ENCODE assay signal across 23 mouse cellular contexts in the genomic region with DNA sequence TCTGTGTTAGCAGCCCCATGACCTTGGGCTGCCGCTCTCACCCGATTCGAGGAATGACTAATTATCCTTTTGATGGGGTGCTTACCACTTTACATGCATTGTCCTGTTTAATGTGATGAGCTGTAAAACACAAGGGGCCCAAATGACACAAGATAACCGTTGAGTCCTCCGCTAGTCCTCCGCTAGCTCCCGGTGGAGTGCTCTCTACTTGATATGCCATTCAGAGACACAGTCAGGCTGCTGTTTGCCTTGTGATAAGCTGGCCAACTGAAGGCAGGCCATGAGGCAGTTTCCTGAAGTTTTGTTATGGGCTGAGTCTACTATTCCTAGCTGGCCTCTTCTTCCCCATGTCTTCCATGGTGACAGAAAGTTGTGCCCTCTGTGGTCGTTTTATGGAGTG.
A peak's percentile ranks its signal among the peaks of the same experiment; 100 is the strongest.
DNase-seq lines count a peak whose midpoint lies in the region; ATAC-seq and TF ChIP-seq lines count a peak whose summit lies in the region.
"Had no signal": no experiment of that assay in that cellular context is flagged by ENCODE, and none has a peak within 500 bp of the region (broad histone marks: within the 10 kb centered on the region; RNA-seq: fewer than 3 reads in every experiment).

No protein-coding gene starts in this region.

- H3K4me2 ChIP-seq in liver, embryonic 14.5 days (ENCODE audit: low read depth): peak overlapping the region; percentile 21
- H3K4me2 ChIP-seq: embryonic facial prominence, embryonic 12.5 days; heart, embryonic 11.5 days; hindbrain, embryonic 13.5 days; neural tube, embryonic 15.5 days had no signal

- H3K36me3 ChIP-seq in liver, embryonic 14.5 days (replicated peaks; ENCODE audit: control insufficient read depth, insufficient read depth, low read depth): no peaks in the 10 kb centered on the region
- H3K36me3 ChIP-seq: embryonic facial prominence, embryonic 12.5 days; hindbrain, embryonic 13.5 days; limb, embryonic 10.5 days; neural tube, embryonic 15.5 days had no signal

- TF ChIP-seq CTCF in liver, embryonic 14.5 days (IDR thresholded peaks at IDR 0.05; ENCODE audit: low read depth): no peak

- H3K4me3 ChIP-seq in liver, embryonic 14.5 days (ENCODE audit: insufficient read depth in 1 of 2, low read depth in 2 of 2, low read length in 2 of 2): no peak overlapping the region
- H3K4me3 ChIP-seq: embryonic facial prominence, embryonic 12.5 days; hindbrain, embryonic 13.5 days; limb, embryonic 10.5 days; neural tube, embryonic 15.5 days had no signal

- H3K27me3 ChIP-seq in liver, embryonic 14.5 days (ENCODE audit: control insufficient read depth, insufficient read depth, low read length): no peaks in the 10 kb centered on the region
- H3K27me3 ChIP-seq: embryonic facial prominence, embryonic 12.5 days; hindbrain, embryonic 13.5 days; neural tube, embryonic 15.5 days had no signal

- 10% methylated on average over 8 of the region's 8 CpGs for WGBS in liver, embryonic 14.5 days (ENCODE audit: insufficient replicate concordance)

- DNase-seq in spleen, adult 12 weeks (ENCODE audit: low spot score): peak; percentile 5
- DNase-seq in spleen, postnatal 14 days (ENCODE audit: low spot score in 2 of 2): no peak
- peak; percentile 56 to 70 (median 67) for DNase-seq in liver, embryonic 14.5 days (ENCODE audit: low read depth in 3 of 3, low spot score in 3 of 3)
- DNase-seq in right cerebral cortex, postnatal 25 days: no peak
- no peak for DNase-seq in B cell, adult 2 months
- DNase-seq in layer of hippocampus, adult 9-11 months: no peak
- DNase-seq: adrenal gland, adult 8-10 months; cerebellum, adult 2 months; heart, postnatal 14 days; kidney, adult 8-10 months; kidney, postnatal 4 days; lung, adult 18-20 months; lung, postnatal 14 days; right cerebral cortex, postnatal 14 days; thymus, postnatal 25 days had no signal

- TF ChIP-seq EP300 in liver, embryonic 14.5 days (IDR thresholded peaks at IDR 0.05; ENCODE audit: low read depth): peak; percentile 93

- H3K4me1 ChIP-seq in liver, embryonic 14.5 days (replicated peaks; ENCODE audit: control insufficient read depth in 2 of 2, insufficient read depth in 2 of 2, low read length in 1 of 2): peaks cover 21 to 48% of the 10 kb centered on the region in 2 experiments
- H3K4me1 ChIP-seq: embryonic facial prominence, embryonic 12.5 days; limb, embryonic 10.5 days had no signal

- H3K9ac ChIP-seq in liver, embryonic 14.5 days (replicated peaks): 0 out of 2 replicates have a peak overlapping the region, but pooled peaks have one; percentile 6
- H3K9ac ChIP-seq: embryonic facial prominence, embryonic 12.5 days; forebrain, postnatal 0 days; hindbrain, embryonic 13.5 days; neural tube, embryonic 15.5 days had no signal

- H3K9me3 ChIP-seq in liver, embryonic 14.5 days (ENCODE audit: control insufficient read depth, low read length): no peaks in the 10 kb centered on the region
- H3K9me3 ChIP-seq: embryonic facial prominence, embryonic 12.5 days; hindbrain, embryonic 13.5 days; limb, embryonic 10.5 days; neural tube, embryonic 15.5 days had no signal

- ATAC-seq in erythroblast, adult 5-6 weeks (replicated peaks; ENCODE audit: low FRiP score, poor library complexity, severe bottlenecking): peak; percentile 50; the same call in 1 of the 2 replicates
- peak; percentile 81 for ATAC-seq in liver, embryonic 14.5 days (ENCODE audit: insufficient read depth)
- ATAC-seq: forebrain, postnatal 0 days; midbrain, embryonic 16.5 days had no signal

- H3K27ac ChIP-seq in liver, embryonic 14.5 days: peak overlapping the region; percentile 76
- H3K27ac ChIP-seq: embryonic facial prominence, embryonic 12.5 days; hindbrain, embryonic 13.5 days; limb, embryonic 10.5 days; neural tube, embryonic 15.5 days had no signal

Comparison
In these comparisons a context has a peak if more than half of its experiments do, and no peak if none do; other contexts are left out.
1. DNase-seq: peak in spleen, adult 12 weeks (single experiment) and liver, embryonic 14.5 days (3 of 3); none in spleen, postnatal 14 days (0 of 2), right cerebral cortex, postnatal 25 days (single experiment), B cell, adult 2 months (0 of 2) and layer of hippocampus, adult 9-11 months (single experiment).